In the genomic region with DNA sequence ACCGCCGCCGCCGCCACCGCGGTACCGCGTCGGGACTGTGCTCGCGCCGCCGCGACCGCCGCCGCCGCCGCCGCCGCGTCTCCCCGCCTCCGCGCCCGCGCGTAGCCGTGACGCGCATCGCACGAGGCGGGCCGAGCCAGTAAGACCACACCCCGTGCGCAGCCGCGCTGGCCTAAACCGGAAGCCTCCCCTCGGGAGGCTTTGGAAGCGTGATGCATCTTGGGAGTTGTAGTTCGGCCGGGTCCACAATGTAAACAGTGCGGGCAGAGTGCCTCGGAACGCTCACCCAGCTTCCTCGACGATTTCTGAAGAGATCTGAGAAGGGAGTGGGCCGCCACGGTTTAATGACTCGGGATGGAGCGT, we compare ENCODE assay signal across 8 mouse cellular contexts. TPM values are rescaled to one million over a fixed set of nuclear protein-coding genes. Genes with fewer than 3 reads are reported as not detected.
DNase-seq lines count a peak whose midpoint lies in the region; ATAC-seq lines count a peak whose summit lies in the region.

No protein-coding gene starts in this region.

- H3K4me1 ChIP-seq in embryonic facial prominence, embryonic 14.5 days (ENCODE audit: control insufficient read depth, insufficient read depth, low read length), result peaks cover 9% of the 10 kb centered on the region; the same call in 1 of the 2 replicates
- peaks cover 6% of the 10 kb centered on the region; the same call in 1 of the 2 replicates for H3K4me1 ChIP-seq in kidney, embryonic 14.5 days (ENCODE audit: control insufficient read depth, insufficient read depth, low read length)
- peaks cover 11% of the 10 kb centered on the region for H3K4me1 ChIP-seq in limb, embryonic 15.5 days

- WGBS in embryonic facial prominence, embryonic 14.5 days, result 0% methylated on average over 17 of the region's 53 CpGs
- 0% methylated on average over 45 of the region's 53 CpGs for WGBS in kidney, embryonic 14.5 days
- WGBS in limb, embryonic 15.5 days, result under 1% methylated on average over 53 of the region's 53 CpGs

- H3K4me2 ChIP-seq in embryonic facial prominence, embryonic 14.5 days (ENCODE audit: low read depth, low read length), result peak overlapping the region; percentile 88
- H3K4me2 ChIP-seq in kidney, embryonic 14.5 days (replicated peaks; ENCODE audit: low read depth, low read length), result peak overlapping the region; percentile 70
- H3K4me2 ChIP-seq in limb, embryonic 15.5 days, result peak overlapping the region; percentile 69

- no peaks in the 10 kb centered on the region for H3K9me3 ChIP-seq in embryonic facial prominence, embryonic 14.5 days (ENCODE audit: control insufficient read depth, low read length)
- no peaks in the 10 kb centered on the region for H3K9me3 ChIP-seq in kidney, embryonic 14.5 days (ENCODE audit: control insufficient read depth, low read length)
- H3K9me3 ChIP-seq in limb, embryonic 15.5 days, result no peaks in the 10 kb centered on the region

- H3K4me3 ChIP-seq in embryonic facial prominence, embryonic 14.5 days (ENCODE audit: low read depth, low read length), result peak overlapping the region; percentile 91
- peak overlapping the region; percentile 79 for H3K4me3 ChIP-seq in kidney, embryonic 14.5 days (ENCODE audit: low read length)
- peak overlapping the region; percentile 86 for H3K4me3 ChIP-seq in limb, embryonic 15.5 days

- peak; percentile 98 for DNase-seq in 3T3-L1 (ENCODE audit: low read depth, low spot score)
- DNase-seq in adrenal gland, postnatal 4 days (ENCODE audit: low spot score in 2 of 2), result peak; percentile 82 to 88
- DNase-seq in embryonic facial prominence, embryonic 14.5 days (ENCODE audit: low spot score), result peak; percentile 99
- peak; percentile 94 for DNase-seq in heart, adult 9 months (ENCODE audit: low spot score in 2 of 2)
- peak; percentile 80 to 89 for DNase-seq in monocyte, adult 2 months (ENCODE audit: low read depth in 1 of 2, low spot score in 2 of 2)
- DNase-seq in spleen, postnatal 36 days (ENCODE audit: low spot score in 2 of 2), result peak; percentile 95 to 97

- peak overlapping the region; percentile 94 for H3K9ac ChIP-seq in embryonic facial prominence, embryonic 14.5 days (ENCODE audit: low read depth, low read length)
- peak overlapping the region; percentile 95 for H3K9ac ChIP-seq in kidney, embryonic 14.5 days (ENCODE audit: low read depth, low read length)
- H3K9ac ChIP-seq in limb, embryonic 15.5 days, result peak overlapping the region; percentile 88

- ATAC-seq in embryonic facial prominence, embryonic 14.5 days (ENCODE audit: low read depth), result peak; percentile 99
- ATAC-seq in kidney, embryonic 14.5 days (ENCODE audit: low FRiP score, low TSS enrichment), result peak; percentile 99
- peak; percentile 98 for ATAC-seq in limb, embryonic 15.5 days (ENCODE audit: insufficient number of reproducible peaks, low FRiP score, low TSS enrichment, low read depth)

- no peaks in the 10 kb centered on the region for H3K36me3 ChIP-seq in embryonic facial prominence, embryonic 14.5 days (ENCODE audit: control insufficient read depth, insufficient read depth, low read length)
- no peaks in the 10 kb centered on the region for H3K36me3 ChIP-seq in kidney, embryonic 14.5 days (ENCODE audit: control insufficient read depth, insufficient read depth, low read length)
- H3K36me3 ChIP-seq in limb, embryonic 15.5 days, result no peaks in the 10 kb centered on the region

- no peaks in the 10 kb centered on the region for H3K27me3 ChIP-seq in embryonic facial prominence, embryonic 14.5 days (replicated peaks; ENCODE audit: control insufficient read depth, insufficient read depth, low read length)
- no peaks in the 10 kb centered on the region for H3K27me3 ChIP-seq in kidney, embryonic 14.5 days (ENCODE audit: control insufficient read depth, insufficient read depth, low read length)
- H3K27me3 ChIP-seq in limb, embryonic 15.5 days, result no peaks in the 10 kb centered on the region

- peak overlapping the region; percentile 89 for H3K27ac ChIP-seq in embryonic facial prominence, embryonic 14.5 days (replicated peaks; ENCODE audit: low read depth, low read length)
- H3K27ac ChIP-seq in kidney, embryonic 14.5 days (ENCODE audit: low read depth, low read length), result peak overlapping the region; percentile 82
- peak overlapping the region; percentile 90 for H3K27ac ChIP-seq in limb, embryonic 15.5 days

RNA-seq across cellular contexts. Expression of a gene that starts 28.9 kb away (rescaled TPM):
- 100 to 1,000 TPM; 141 to 151 TPM for total RNA-seq in adrenal gland, postnatal 4 days (2021)
- 25.8 and 30.1 TPM in 2 replicates for polyA plus RNA-seq in embryonic facial prominence, embryonic 14.5 days (2014; fragmentation: Nextera tagmentation; extraction: Ambion mirVana)
- polyA plus RNA-seq in kidney, embryonic 14.5 days (2014; fragmentation: Nextera tagmentation; extraction: Ambion mirVana), result 22.6 and 33.4 TPM in 2 replicates
- polyA plus RNA-seq in limb, embryonic 15.5 days (2015; fragmentation: Nextera tagmentation; extraction: Ambion mirVana), result 39.8 and 40.2 TPM in 2 replicates

RNA-seq across cellular contexts. Expression of a gene that starts 58.1 kb away (rescaled TPM):
- under 1 TPM; 0.25 to 0.87 TPM for total RNA-seq in adrenal gland, postnatal 4 days (2021)
- polyA plus RNA-seq in embryonic facial prominence, embryonic 14.5 days (2014; fragmentation: Nextera tagmentation; extraction: Ambion mirVana), result 0.18 and 0.29 TPM in 2 replicates
- polyA plus RNA-seq in kidney, embryonic 14.5 days (2014; fragmentation: Nextera tagmentation; extraction: Ambion mirVana), result 0.13 TPM in 1 of 2 replicates, not detected in the other
- 0.10 and 0.17 TPM in 2 replicates for polyA plus RNA-seq in limb, embryonic 15.5 days (2015; fragmentation: Nextera tagmentation; extraction: Ambion mirVana)

Comparison
In these comparisons a context has a peak if more than half of its experiments do, and no peak if none do; other contexts are left out.
1. Peak in every context shown above with its lines: DNase-seq, ATAC-seq, H3K4me3 ChIP-seq and H3K27ac ChIP-seq.